Mouse (Mus musculus) T-helper 17 cell (primary cell): ENCODE data around the gene Gcc2.

ENCODE experiments used
- in situ Hi-C, 2 experiments: fragments of 300-600 bp; cut with MboI, MseI; formaldehyde crosslinking; loops; 1 replicate in 1 of 2; 2 replicates in 1 of 2; pipeline ENCODE4 v1.15.1; 2025; ENCODE audit warnings: high pct_unique_total_duplicates in 2 of 2

The Gcc2 gene

DNA sequence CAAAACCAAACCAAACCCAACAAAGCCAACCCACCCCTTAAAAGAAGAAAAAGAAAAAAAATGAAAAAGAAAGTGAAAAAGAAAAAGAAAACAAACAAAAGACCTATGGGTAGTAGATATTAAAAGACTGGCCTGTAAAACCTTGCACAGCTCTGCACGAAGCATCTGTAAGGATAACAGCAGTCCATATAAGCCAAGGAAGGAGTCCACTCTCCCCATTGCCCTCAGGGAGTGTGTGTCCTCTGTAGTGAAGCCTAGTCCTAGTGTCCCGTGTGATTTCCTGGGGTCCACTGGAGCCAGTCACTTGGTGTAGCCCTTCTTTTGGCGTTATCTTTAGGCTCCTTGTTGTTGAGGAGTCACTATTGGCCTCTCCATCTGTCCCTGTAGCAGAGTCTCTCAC lies 25.3 kb upstream of the Gcc2 start:
- in situ Hi-C loops: loop anchor here (5.0 to 25.0 kb wide), 5 partner anchors 378 to 1768 kb away; no protein-coding TSS in a partner anchor

GRCm38 (mm10) chr10:58231088-58231487 lies 24.2 kb upstream of the Gcc2 start:
- in situ Hi-C loops: loop anchor here (5.0 to 25.0 kb wide), 5 partner anchors 379 to 1769 kb away; no protein-coding TSS in a partner anchor

DNA sequence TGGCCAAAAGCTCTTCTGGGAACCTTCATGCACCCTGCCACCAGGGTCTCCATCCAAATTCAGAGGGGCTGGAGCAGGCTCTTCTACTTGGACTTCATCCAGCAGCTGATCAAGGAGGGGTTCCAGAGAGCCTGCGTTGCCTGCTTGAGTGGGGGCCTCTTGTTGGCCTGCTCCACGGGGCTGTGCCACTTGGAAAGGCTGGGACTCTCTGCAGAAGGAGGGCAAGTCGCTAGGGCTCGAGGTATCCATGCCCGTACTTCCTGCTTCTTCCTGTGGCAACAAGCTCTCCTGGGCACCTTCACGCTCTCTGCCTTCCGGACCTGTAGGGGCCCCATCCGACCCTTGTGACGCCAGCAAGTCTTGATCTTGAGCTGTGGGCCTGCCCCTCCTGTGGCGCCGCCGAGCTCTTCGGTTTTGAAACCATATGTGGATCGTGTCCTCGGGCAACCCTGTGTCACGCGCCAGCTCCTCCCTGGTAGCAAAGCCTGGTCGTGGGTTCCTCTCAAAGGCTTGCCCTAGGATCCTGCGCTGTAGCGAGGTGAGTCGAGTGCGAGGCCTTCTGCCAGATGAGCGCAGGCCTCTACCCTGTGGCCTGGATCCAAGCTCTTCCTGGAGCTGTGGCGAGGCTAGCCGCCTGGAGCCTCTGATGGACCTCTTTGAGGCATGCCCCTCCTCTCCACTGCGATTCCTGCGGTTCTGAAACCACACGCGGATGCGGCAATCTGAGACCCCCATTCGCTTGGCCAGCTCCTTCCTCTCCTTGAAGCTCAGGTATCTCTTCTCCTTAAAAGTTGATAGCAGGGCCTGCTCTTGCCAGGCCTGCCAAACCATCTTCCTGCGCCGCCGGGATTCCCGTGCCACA lies 23.3 kb upstream of the Gcc2 start:
- in situ Hi-C loops: loop anchor here (5.0 to 25.0 kb wide), 5 partner anchors 380 to 1770 kb away; no protein-coding TSS in a partner anchor

- in situ Hi-C loops: loop anchor here (5.0 to 25.0 kb wide), 5 partner anchors 380 to 1770 kb away; no protein-coding TSS in a partner anchor
Measured at GRCm38 (mm10) chr10:58232641-58232969, 22.7 kb upstream of the Gcc2 start, which contains the start of gene Duxf3. Gene Duxf3, minus strand, starts transcription at chr10:58232675.

DNA sequence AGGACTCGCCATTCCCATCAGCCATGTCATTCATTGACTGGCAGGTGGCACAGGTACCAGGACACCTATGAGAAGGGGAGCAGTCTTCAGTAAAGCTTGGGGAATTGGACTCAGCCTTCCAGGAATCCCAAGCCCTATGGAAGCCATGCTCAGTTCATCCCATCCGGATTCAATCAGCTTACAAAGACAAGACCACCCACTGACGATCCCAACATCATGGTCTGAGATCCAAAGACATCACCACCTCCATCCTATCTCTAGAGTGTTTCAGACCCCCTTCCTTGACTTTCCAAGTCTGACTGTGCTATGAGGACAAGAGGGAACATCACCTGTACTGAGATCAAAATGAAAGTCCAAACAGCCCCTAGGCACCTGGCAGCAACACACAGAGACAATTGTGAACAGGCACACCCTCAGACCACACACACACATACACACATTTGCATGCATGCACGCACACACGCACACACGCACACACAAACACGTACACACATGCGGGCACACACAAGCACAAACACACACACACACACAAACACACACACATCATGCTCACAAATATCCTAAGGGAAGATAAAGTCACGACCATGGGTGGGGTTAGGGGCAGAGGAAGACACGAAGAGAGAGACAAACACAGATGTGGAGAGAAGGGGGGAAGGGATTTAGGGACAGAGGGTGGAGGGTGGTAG lies 22.1 kb upstream of the Gcc2 start:
- in situ Hi-C loops: loop anchor here (5.0 to 25.0 kb wide), 5 partner anchors 381 to 1771 kb away; no protein-coding TSS in a partner anchor

DNA sequence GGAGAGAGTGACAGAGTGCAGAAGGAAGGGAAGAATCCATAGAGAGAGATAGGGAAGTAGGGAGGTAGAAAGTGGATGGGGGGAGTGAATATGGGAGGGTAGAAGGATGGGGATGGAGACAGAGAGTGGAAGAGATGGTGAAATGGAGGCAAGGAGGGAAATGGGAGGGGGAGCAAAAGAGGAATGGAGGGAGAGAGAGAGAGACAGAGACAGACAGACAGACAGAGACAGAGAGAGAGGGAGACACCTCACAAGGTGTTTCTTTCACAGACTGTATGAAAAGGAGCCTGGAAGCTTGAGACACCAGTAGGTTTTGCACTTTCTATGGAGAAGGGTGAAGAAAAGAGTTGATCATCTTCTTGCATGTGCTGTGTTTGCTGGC lies 21.6 kb upstream of the Gcc2 start:
- in situ Hi-C loops: loop anchor here (5.0 to 25.0 kb wide), 5 partner anchors 381 to 1771 kb away; no protein-coding TSS in a partner anchor

DNA sequence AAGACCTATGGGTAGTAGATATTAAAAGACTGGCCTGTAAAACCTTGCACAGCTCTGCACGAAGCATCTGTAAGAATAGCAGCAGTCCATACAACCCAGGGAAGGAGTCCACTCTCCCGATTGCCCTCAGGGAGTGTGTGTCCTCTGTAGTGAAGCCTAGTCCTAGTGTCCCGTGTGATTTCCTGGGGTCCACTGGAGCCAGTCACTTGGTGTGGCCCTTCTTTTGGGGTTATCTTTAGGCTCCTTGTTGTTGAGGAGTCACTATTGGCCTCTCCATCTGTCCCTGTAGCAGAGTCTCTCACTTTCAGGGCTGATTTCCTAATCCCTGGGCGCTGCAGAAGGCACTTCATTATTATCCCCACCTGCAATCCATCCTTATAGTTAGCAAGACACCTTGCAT lies 20.3 kb upstream of the Gcc2 start:
- in situ Hi-C loops: loop anchor here (5.0 to 25.0 kb wide), 5 partner anchors 383 to 1773 kb away; no protein-coding TSS in a partner anchor

- in situ Hi-C loops: loop anchor here (10.0 to 25.0 kb wide), 4 partner anchors 751 to 1774 kb away; no protein-coding TSS in a partner anchor
Measured at GRCm38 (mm10) chr10:58236613-58237012, 18.7 kb upstream of the Gcc2 start, which contains the start of gene Gm4981. Gene Gm4981, minus strand, starts transcription at chr10:58236701.

DNA sequence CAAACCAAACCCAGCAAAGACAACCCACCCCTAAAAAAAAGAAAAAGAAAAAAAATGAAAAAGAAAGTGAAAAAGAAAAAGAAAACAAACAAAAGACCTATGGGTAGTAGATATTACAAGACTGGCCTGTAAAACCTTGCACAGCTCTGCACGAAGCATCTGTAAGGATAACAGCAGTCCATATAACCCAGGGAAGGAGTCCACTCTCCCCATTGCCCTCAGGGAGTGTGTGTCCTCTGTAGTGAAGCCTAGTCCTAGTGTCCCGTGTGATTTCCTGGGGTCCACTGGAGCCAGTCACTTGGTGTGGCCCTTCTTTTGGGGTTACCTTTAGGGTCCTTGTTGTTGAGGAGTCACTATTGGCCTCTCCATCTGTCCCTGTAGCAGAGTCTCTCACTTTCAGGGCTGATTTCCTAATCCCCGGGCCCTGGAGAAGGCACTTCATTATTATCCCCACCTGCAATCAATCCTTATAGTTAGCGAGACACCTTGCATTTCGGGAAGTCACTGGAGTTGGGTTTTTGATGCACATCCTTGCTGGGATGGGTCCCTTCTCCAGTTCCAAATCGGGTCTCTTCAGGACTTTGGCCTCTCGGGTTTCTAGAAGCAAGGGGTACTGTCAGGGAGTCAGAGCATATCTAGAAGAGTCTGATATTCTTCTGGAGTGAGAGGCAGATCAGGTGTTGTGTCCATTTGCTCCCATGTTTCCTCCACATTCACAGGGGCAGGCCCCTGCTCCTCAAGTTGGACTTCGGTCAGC lies 16.1 kb upstream of the Gcc2 start:
- in situ Hi-C loops: loop anchor here (10.0 to 25.0 kb wide), 4 partner anchors 748 to 1777 kb away; no protein-coding TSS in a partner anchor

- in situ Hi-C loops: loop anchor here (25.0 kb wide), 3 partner anchors 738 to 1787 kb away; no protein-coding TSS in a partner anchor
Measured at GRCm38 (mm10) chr10:58249535-58249934, 5.8 kb upstream of the Gcc2 start.

GRCm38 (mm10) chr10:58254635-58255175 lies 592 bp upstream of the Gcc2 start:
- in situ Hi-C loops: loop anchor here in 1 of 2 experiments (5.0 kb wide), 2 partner anchors 58 to 512 kb away; no protein-coding TSS in a partner anchor

GRCm38 (mm10) chr10:58255954-58256353 lies 657 bp downstream of the Gcc2 start:
- in situ Hi-C loops: loop anchor here in 1 of 2 experiments (5.0 kb wide), 2 partner anchors 56 to 514 kb away; no protein-coding TSS in a partner anchor

- in situ Hi-C loops: loop anchor here in 1 of 2 experiments (5.0 kb wide), 2 partner anchors 54 to 516 kb away; no protein-coding TSS in a partner anchor
Measured at GRCm38 (mm10) chr10:58258466-58258865, 3.2 kb downstream of the Gcc2 start.

DNA sequence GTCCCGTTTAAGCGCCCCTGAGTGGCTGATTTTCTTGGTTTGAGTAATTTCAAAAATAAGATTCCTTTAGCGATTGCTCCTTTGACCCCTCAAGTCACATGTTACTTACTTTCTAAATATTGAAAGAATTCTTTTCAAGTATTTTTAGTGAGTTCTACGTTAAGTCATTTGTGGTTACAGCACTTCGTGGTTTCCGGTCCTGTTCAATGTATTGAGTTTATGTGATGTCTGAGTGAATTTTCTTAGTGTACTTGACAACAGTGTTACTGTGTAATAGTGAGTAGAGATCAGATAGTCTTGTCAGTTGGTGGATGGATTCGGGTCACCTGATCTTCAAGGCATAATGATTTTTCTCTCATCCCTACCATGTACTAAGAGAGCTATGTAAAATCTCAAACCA lies 26.9 kb downstream of the Gcc2 start:
- in situ Hi-C loops: loop anchor here in 1 of 2 experiments (25.0 kb wide), 1 partner anchor 1055 kb away; no protein-coding TSS in a partner anchor

DNA sequence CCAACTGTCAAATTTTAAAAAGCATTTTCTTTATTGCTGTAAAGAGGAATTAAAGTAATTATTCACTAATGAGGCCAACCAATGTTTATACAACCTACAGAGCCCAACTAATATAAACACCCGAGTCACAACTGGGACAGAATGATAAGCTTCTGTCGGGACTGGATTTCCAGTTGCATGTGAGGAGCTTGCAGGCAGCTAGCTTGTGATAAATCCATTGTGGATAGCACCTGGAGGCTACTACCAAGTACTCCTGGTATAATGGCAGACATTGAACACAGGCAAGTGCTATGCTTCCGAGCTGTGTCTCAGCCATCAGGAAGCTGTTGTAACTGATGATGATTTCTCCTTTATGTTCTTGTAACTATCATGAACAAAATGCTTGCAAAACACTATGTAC lies 35.4 kb downstream of the Gcc2 start:
- in situ Hi-C loops: loop anchor here in 1 of 2 experiments (10.0 to 25.0 kb wide), 2 partner anchors 1047 to 1474 kb away; no protein-coding TSS in a partner anchor

DNA sequence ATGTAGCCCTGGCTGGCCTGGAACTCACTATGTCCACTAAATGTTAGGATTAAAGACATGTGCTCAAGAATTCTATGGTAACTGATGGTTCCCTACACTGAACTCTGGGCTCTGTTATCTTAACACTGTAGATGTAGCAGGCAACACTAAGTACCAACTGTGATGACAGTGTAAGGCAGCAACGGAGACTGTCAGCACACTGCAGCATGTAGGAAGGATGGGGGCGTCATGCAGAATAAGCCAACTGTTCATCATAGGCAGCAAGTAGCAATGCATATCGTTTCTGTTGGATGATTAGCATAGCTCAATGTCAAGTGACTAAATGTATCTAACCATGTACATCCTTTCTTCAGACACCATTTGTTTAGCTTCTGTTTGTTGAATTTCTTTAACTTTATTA lies 38.9 kb downstream of the Gcc2 start:
- in situ Hi-C loops: loop anchor here in 1 of 2 experiments (10.0 to 25.0 kb wide), 2 partner anchors 1043 to 1471 kb away; no protein-coding TSS in a partner anchor

DNA sequence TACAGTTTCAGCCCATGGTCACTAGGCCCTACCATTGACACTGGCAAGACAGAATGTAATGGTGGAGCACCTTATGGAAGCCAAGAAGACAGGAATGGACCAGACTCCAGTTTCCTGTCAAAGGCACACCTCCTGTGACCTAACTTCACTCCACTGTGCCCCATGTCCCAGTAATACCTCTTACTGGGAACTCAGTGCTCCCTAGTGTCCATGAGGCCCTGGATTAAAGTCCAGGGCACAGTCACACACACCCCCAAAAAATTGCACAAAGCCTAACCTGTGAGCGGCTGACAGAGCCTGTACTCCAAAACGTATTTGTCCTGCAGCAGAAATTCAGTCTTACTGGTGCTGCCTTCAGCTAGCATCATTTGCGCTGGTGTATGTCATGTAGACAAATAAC lies 40.3 kb downstream of the Gcc2 start:
- in situ Hi-C loops: loop anchor here in 1 of 2 experiments (10.0 to 25.0 kb wide), 2 partner anchors 1042 to 1469 kb away; no protein-coding TSS in a partner anchor

- in situ Hi-C loops: loop anchor here in 1 of 2 experiments (10.0 kb wide), 1 partner anchor 1330 kb away; no protein-coding TSS in a partner anchor
Measured at GRCm38 (mm10) chr10:58304996-58305395, 49.7 kb downstream of the Gcc2 start.

GRCm38 (mm10) chr10:58306897-58307296 lies 51.6 kb downstream of the Gcc2 start:
- in situ Hi-C loops: loop anchor here in 1 of 2 experiments (10.0 kb wide), 1 partner anchor 1328 kb away; no protein-coding TSS in a partner anchor

- in situ Hi-C loops: loop anchor here in 1 of 2 experiments (5.0 kb wide), 1 partner anchor 53 kb away; the partner anchor contains the start of gene Gcc2
Measured at GRCm38 (mm10) chr10:58310791-58311190, 55.5 kb downstream of the Gcc2 start.
